Mouse (Mus musculus): ENCODE results near the gene BC024063. TPM values are rescaled to one million over a fixed set of nuclear protein-coding genes. Genes with fewer than 3 reads are reported as not detected.
"Not testable (repeated sequence)": the region's sequence is repeated elsewhere in the genome, so short reads cannot be mapped to it uniquely, and the experiment has no call there.

The BC024063 gene
- 1 to 10 TPM; 2.8 to 3.1 TPM for total RNA-seq (2021)
- long read RNA-seq, experiment 1: 0 reads
- long read RNA-seq, experiment 2, partial matches to known transcripts: 0 of 3 reads
- long read RNA-seq, experiment 2, other reads (novel, unspliced or antisense): 0 of 3 reads

GRCm38 (mm10) chr10:82082728-82083621 lies at the start of gene BC024063:
Gene BC024063 (plus strand): TSS chr10:82083353.
- DNase-seq: peak; percentile 66 to 76
- intact Hi-C loops (cut with DNase I): not testable (repeated sequence)

- intact Hi-C loops (cut with DNase I): no loop called here
- no peak for DNase-seq
These were observed 41.0 kb upstream of the BC024063 start for GRCm38 (mm10) chr10:82042191-82042590.

GRCm38 (mm10) chr10:82046603-82047002 lies 36.5 kb upstream of the BC024063 start:
- intact Hi-C loops (cut with DNase I): no loop called here
- DNase-seq: no peak

GRCm38 (mm10) chr10:82047597-82048459 lies 35.3 kb upstream of the BC024063 start, which contains the start of gene Zfp873:
Gene Zfp873 (plus strand): TSS chr10:82048123.
- peak; percentile 91 to 94 for DNase-seq
- intact Hi-C loops (cut with DNase I): no loop called here

GRCm38 (mm10) chr10:82048460-82048804 lies 34.7 kb upstream of the BC024063 start:
- DNase-seq; intact Hi-C loops (cut with DNase I): not testable (repeated sequence)

GRCm38 (mm10) chr10:82083622-82083971 lies 444 bp downstream of the BC024063 start:
- intact Hi-C loops (cut with DNase I); DNase-seq: not testable (repeated sequence)

- DNase-seq: no peak
- intact Hi-C loops (cut with DNase I): no loop called here
These were observed 34.1 kb downstream of the BC024063 start for GRCm38 (mm10) chr10:82117206-82117605.

- peak; percentile 81 to 87 for DNase-seq
- intact Hi-C loops (cut with DNase I): no loop called here
These were observed 44.8 kb downstream of the BC024063 start, which contains the start of gene AU041133 for GRCm38 (mm10) chr10:82127850-82128401. Gene AU041133 (plus strand): TSS chr10:82128013.

- DNase-seq: no peak
- intact Hi-C loops (cut with DNase I): no loop called here
These were observed 62.1 kb downstream of the BC024063 start for GRCm38 (mm10) chr10:82145282-82145681.

- intact Hi-C loops (cut with DNase I): no loop called here
- no peak for DNase-seq
These were observed 64.4 kb downstream of the BC024063 start for GRCm38 (mm10) chr10:82147571-82147970.

Other genes with a start within 250 kb of the BC024063 start
- gene Gm32687, start 219.4 kb upstream of the BC024063 start, total RNA-seq (2021): 1 to 10 TPM; 1.8 to 2.7 TPM
- gene Zfp781, start 152.9 kb upstream of the BC024063 start, total RNA-seq (2021): 1 to 10 TPM; 1.0 to 1.1 TPM
- gene Zfp873, start 35.2 kb upstream of the BC024063 start, total RNA-seq (2021): 1 to 10 TPM; 6.5 to 6.6 TPM
- 1 to 10 TPM; 2.8 to 3.3 TPM for gene AU041133, start 44.7 kb downstream of the BC024063 start, total RNA-seq (2021)
- gene Zfp938, start 157.9 kb downstream of the BC024063 start, total RNA-seq (2021): 1 to 10 TPM; 6.6 to 7.0 TPM
- gene 4932415D10Rik, start 233.2 kb downstream of the BC024063 start, total RNA-seq (2021): not detected